Mouse (Mus musculus) heart, adult 11 months (tissue): Measurements from ENCODE around the gene Trio.

Experiments
- DNase-seq: peaks from one replicate; pipeline ENCODE4 v3.0.0; 2022

The Trio gene

DNA sequence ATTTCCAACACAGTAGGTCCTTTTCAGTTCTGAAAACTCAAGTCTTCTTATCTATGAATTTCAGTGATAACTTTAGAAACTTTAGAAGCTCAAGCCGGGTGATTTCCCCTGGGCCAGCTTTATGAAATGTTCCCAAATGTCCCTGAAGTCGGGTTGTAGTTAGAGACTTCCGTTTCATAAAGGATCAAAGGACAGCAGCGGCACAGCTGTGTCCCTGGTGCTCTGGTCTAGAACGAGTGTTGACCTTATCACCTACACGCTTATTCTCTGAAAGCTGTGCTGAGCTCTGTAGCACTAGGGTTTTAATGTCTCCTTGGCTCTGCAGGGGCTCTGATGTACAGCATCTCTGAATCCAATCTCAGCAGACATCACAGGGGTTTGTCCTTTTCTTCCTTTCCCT is 267.0 kb downstream of the Trio start:
- no peak for DNase-seq

DNA sequence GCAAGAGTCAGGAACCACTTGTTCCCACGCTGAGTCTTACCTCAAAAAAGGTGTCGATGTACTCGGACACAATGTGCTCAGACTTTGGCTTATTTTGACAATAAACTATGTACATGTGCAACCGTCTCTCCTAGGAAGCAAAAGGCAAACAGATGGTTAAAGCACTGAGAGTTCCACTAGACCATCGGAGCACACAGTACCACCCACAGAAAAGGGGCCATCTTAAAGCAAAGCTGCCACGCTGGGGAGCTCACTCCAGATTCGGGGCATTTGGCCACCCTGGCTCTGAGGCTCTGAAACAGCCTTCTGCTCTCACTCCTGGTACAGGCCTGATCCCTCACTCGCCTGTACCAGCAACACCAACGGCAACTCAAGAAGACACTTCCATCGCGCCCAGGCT is 269.2 kb downstream of the Trio start:
- no peak for DNase-seq

DNA sequence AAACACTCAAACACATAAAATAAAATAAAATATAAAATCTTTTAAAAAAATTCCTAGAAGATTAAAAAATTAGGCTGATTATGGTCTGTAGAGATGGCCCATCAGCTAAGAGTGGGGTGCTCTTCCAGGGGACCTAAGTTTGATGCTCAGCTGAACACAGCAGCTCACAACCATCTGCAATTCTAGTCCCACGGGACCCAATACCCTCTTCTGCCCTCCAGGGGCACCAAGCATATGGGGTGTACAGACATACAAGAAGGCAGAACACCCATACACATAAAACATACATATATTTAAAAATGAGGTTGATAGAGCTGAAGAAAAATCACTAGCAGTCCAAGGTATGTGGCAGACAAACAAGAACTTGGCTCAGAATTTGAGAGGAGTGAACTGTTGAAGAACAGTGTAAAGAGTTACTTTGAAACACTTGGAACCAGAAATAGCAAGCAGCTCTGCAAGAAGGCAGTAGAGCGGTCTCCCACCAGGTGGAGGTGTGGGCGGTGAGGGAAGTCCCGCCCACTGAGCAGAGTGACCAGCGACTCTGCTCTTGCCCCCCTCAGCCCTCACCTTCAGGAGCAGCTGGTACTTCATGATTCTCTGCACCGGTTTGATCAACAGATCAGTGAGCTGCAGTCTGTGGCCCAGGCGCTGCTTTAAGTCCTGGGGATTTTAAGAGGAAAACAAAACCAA is 270.9 kb downstream of the Trio start:
- no peak for DNase-seq

DNA sequence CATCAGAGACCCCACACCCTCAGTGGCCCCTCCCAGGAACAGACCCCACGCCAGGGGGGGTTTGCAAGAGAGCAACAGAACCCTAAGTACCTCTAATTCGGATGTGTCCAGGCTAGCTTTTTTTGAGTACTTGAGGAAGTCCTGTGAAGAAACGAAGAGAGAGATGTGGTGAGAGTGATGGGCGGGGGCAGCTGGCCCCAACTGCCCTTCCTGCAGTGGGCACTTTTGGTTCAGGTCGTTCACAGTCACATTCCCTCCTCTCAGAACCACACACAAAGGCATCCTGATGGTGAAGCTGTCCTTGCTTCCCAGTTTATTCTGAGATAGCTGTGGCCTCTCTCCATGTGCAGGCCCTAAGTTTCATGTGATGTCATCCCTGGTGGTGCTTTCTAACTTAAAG is 271.7 kb downstream of the Trio start:
- DNase-seq, result no peak

DNA sequence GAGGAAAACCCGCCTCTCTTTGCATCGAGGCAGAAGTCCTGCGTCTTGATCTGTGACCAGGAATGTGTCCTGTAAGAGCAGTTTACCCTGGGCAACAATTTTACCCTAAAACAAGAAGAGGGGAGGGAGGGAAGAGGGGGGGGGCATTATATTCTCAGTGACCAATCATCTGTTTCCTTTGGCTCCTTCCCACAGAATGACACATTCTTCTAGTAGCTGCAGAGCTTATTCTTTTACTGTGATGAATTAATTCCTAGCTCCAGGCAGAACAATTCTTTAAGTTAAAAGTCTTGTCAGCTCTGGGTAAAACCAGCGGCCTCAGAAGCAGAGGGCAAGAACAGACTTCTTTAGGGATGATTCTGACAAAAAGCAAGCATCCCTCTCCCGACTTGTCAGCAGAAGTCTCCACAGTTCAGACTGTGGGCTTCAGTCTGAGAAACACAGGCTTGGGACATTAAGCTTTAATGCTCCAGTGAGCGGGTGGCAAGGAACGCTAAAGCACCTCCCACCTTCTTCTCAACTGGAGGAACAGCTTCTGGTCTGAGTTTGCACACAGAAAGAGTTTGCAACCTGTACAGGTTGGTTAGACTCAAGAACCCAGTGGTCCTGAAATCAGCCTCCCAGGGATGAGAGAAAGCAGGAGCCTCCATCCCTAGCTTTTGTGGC is 272.8 kb downstream of the Trio start:
- no peak for DNase-seq

DNA sequence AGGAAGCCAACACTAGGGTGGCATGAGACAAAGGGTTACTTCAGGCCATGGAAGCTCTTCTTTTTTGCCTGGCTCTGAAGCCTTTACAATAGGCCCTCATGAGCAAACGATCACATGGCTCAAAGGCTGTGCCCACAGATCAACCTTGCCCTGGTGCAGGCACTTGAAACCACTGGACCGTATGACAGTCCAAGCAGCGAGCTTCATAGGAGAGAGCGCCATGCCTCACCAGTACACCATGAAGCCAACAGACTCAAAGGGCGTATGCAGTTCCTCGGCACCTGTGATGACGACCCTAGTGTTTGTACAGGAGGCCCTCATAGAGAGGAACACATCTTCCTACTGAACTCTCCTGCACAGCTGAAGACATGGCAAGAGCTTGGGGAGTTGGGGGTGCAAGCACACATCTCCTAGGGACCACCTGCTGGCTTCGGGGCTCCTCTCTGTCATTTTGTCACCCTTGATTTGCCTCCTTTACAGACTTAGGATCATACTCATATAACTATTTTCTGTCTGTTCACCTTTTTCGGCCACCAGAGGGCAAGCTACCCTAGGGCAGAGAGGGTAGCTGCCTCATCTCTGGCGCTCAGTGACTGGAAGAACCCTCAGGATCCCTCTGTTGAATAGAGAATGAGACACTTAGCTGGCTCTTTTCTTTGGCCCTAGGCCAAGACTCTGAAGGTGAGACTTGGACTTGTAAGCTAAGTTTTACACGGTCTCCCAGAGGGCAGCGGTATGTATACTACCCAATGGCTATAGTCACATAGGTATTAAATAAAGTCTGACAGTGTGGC is 273.8 kb downstream of the Trio start:
- DNase-seq, result peak; percentile 93

DNA sequence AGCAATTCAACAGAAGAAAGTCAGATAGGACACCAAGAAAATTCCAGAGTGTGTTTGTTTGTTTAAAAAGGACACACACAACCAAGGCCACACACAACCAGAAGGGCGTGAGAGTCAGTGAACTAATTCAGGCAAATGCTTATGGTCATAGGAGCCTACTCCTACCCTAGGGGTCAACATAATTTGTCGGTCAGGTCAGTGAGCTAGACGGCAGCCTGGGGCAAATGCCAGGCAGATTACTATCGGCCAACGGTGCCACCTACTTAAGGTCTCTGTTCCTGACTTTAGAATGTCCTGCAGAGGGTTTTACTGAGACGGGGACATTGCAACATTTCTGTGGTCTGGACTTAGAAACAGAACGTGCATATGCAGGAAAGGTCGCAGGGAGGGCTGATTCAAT is 276.9 kb downstream of the Trio start:
- no peak for DNase-seq

DNA sequence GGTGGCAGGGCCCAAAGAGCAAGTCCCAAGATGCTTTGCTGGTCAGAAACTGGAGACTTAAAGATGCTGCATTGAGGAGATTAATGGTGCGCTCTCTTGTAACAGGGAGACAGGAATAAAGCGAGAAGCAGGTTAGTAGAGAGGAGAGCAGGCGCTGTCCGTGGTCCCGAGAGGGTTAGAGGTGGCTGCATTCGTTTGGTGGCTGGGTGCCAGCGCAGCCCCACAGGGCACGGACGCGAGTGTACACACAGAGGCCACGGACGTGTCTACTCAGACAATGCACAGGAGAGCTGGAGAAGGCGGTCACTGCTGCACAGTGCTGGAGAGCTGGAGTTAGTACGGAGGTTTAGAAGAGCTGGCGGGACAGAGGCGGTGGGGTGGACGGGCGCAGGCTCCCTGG is 278.1 kb downstream of the Trio start:
- DNase-seq, result no peak

DNA sequence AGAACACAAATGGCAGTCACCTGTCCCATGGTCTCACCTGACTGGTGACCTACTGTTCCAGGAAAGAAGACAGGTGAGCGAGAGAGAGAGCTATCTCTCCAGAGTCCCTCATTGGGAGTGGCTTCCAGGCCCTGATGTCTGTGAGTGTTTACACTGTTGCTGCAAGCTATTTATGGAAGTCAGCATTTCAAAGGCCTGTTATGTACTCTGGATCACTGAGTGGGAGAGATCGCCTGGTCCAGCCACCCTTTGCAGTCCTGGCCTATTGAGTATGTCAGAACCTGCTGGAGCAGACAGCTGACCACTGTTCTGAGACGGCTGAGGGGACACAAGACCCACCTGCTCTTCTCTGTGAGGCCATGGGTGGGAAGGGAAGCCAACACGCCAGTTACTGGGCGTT is 280.7 kb downstream of the Trio start:
- DNase-seq, result no peak

DNA sequence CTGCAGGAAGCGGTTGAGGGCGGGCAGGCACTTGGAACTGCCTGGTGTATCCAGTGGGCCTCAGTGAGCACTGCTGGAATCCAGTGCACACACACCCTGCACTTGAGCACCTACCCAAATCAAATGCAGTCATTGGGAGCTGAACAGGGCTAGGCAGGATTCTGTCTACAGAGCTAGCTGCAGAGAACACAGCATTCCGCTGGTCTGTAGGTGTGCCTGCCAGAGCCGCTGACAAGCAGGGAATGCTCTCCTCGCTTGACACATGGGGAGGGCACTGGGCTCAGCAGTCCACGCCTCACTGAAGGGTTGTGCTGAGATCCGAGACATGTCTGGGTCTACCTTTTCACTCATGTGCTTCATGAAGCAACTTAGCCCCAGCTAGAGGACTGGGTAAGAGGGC is 285.6 kb downstream of the Trio start:
- DNase-seq, result peak; percentile 91

DNA sequence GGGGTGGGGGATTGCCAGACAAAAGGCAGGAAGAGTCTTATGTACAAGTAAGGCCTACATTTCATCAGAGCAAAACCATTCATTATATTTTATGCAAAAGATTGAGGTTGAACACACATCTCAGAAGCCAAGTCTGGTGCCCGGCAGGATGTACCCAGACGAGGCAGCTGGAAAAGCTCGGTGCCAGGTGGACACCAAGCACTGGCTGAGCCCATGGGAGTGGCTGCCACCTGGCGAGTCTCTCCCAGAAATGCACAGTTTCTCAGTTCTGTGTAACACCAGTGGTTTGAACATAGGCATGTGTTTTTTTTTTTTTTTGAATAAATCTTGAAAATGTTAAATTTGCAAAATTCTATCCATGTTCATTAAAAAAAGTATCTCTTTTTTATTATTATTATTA is 293.8 kb downstream of the Trio start:
- DNase-seq, result peak; percentile 67

DNA sequence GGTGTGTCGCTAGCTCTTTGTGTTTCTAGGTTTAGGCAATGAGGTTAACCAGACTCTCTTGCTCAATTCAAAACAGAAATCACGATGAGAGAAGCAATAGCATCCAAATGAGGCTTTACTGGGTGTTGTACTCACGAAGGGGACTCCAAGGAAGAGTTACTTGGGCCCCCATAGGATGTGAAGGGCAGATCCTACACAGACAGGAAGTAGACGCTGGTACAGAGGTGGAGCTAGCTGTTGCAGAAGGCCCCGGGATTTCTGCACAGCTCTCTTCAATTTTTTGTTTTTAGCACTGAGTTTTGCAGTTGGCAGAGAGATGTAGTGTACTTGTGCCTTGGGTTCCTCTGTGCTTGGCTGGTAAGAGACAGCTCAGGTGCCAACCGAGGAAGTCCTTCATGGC is 299.4 kb downstream of the Trio start:
- peak; percentile 63 for DNase-seq

DNA sequence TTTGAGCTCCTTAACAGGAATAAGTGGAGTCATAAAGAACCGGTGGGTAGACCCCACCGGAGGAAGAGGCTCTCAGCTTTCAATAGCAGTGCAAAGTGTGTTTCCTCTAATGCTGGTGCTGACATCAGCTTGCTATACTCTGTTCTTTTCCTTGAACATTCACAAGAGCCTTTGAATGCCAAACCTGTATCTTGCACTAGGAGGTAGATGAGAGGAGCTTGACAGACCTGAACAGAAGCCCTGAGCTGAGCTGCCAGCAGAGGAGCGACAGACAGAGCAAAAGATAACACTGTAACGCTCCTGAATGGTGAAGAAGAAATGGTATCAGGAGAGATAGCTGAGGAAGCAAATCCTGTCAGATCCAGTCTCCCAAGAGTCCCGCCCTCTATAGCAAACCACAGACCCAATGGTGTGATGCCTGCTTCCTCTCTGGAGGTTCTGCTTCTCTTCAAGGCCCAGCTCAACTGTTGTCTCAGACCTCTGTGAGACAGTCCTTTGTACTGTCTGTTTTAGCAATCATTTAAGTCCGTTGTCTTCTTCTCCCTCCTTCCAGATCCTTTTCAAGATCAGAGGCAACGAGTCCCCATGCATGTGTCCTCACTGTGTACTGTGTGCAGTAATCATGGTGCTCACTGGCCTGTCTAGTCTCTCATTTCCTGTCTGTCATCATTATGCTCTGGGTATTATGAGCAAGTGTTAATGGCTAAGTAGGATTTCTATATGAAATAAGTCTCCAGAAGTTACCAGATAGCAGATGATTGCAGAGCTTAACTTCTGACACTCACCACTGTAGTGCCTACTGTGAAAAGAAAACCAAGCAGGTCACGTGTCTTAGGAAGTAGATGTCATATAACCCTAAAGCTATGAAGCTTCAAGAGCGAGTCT is 300.6 kb downstream of the Trio start:
- peak; percentile 94 for DNase-seq

DNA sequence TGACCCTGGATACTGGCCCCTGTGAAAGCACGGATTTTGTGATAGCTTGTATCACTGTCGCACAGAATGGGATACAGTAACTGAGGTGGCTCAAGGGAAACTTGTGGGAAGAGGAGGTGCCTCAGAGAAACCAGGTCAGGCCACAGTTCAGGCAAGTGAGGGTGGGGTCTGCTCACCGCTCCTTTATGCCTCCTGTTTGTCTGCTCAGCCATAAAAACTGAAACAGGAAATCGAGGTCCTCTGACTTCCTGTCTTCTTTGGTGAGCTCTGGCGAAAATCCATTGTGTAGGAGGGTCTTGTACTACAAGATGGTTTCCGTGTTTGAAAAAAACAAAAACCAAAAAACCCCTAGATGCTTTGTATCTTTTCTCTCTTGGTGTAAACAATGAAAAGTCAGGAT is 301.4 kb downstream of the Trio start:
- peak; percentile 87 for DNase-seq

DNA sequence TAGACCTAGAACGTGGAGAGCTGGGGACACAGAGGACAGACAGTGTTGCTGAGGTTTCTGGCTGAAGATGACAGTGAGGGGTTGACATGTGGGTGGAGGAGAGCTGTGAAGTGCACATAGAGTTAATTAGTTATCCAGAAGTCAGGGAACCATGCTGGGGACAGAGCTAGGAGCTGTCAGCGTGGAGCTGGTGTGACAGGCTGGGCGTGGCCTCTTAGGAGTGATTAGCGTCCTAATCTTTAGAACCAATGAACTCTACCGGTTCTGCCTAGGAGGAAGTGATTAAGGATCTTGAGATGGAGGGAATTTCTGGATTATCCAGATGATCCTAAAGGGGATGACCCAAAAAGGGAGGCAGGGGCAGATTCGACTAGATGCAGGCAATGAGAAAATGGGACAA is 301.9 kb downstream of the Trio start:
- DNase-seq, result peak; percentile 85

DNA sequence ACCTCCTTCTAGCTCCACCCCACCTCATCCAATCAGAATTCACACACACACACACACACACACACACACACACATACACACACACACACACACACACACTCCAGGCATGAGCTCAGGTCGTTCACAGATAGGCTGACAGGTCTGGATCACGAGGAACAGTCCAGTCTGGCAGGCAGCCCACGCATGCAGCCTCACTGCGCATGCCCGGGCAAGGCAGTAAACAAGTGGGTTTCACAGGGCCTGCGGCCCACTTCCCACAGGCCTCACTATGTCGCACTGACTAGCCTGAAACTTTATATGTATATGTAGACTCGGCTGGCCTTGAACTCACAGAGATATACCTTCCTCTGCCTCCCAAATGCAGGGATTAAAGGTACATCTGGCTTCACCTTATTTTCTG is 305.4 kb downstream of the Trio start:
- peak; percentile 86 for DNase-seq

DNA sequence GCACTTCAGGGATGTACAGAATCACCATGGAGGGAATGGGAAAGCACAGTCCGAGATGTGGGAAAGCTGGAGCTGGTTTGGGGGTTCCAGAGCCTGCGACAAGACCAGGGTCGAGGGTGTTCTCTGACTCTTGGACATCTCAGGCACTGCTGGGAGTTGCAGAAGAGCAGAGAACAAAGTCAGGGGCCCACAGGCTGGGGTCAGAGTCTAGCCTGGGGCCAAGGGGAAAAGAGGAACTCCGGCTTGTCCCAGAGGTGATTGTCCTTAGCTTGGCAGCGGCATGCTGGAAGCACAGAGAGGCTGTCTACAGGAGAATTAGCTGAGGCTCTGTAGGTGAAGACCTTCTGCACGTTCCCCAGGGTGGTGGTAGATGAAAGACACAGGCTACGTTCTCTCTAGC is 307.0 kb downstream of the Trio start:
- DNase-seq, result no peak

DNA sequence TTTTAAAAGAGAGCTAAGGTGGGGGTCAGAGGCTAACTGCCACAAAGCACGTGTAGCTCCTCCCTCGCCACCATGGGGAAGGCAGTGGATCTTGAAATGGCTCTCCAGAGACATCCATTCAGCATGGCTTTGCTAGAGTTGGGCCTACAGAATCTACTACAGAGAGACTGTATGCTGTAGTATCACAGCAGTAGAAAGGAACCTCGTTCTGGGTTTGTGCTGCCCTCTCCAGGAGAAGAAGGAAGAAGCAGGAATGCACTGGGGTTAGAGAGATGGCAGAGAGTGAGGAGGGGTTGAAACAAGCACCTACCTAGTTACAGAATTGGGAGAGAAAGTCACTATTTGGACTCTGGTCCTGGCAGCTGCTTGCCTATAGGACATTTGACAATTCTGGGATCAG is 310.3 kb downstream of the Trio start:
- no peak for DNase-seq

DNA sequence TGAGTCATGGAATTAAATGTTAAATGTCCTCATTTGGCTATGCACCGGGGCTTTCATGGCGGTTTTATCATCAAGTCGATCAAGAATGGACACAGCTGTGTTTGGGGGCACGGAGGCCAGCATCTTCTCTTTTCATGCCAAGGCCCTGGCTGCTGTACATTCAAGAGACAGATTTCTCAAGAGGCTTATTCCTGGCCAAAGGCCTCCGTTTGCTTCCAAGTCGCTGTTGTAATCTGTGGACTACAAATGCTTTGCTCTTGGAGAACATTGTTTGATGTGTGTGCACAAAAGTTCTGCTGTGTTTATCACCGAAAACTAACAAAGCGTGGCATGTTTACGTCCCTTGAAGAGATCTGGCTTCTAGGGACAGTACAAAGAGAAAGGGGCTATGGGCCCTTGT is 314.9 kb downstream of the Trio start:
- no peak for DNase-seq

DNA sequence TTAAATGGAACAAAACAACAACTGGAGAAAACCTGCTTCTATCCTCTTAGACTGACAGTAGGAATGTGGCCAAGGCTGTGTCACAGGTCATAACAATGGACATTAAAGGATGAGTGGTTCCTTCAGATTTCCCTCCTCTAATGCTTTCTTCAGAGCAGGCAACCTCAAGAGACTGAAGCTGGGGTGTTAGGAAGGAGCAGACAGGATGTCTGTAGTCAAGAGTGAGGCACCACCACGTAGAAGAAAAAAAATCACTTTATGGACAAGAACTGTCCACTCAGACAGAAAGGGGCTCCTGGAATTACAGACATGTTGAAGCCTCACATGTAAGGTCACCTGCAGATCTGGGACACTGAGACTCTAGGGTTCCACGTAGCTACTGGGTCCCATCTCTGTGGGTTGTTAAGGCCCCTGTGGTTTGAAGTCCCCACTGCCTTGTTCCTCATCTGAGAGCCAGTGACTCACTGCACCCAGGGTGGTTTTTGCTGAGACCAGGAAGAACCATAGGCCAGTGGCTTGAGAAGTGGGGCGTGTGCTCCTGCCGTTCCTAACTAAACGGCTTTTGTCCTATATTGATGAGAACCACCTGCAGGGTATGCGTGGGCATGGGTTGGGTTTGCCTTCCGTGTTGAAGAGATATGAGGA is 316.6 kb downstream of the Trio start:
- DNase-seq, result peak; percentile 94

DNA sequence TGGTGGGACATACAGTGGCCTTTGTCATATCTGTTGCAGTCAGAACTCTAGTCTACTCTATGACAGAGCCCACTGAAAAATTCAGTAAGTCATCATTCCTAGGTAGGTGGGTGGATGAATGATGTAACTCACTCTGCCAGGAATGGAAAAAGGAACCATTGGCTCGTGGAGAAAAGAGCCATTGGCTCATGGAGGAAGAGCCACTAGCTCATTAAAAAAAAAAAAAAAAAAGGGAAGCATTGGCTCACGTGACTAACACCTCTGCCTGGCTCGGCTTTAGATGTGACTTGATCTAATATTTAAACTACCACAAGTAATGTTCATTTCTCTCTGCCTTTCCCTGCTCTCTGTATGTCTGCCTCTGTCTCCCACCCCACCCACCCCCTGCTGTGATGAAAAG is 317.1 kb downstream of the Trio start:
- DNase-seq, result no peak

DNA sequence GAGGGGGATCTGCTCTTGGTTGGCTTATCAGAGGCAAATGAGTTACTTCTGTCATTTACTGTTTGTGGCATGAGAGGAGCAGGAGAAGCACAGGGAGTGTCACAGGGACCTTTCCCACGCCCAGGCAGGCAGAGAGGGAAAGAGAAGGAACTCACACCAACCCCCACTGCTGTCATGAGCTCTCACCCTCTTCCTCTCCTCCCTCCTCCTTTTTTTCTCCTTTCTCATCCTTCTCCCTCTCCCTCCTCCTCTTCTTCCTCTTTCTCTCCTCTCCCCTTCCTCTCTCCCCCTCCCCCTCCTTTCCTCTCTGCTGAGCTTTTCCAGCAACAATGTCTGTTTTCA is 322.7 kb downstream of the Trio start:
- no peak for DNase-seq
